ENCODE assay signal across 25 mouse cellular contexts in the genomic region with DNA sequence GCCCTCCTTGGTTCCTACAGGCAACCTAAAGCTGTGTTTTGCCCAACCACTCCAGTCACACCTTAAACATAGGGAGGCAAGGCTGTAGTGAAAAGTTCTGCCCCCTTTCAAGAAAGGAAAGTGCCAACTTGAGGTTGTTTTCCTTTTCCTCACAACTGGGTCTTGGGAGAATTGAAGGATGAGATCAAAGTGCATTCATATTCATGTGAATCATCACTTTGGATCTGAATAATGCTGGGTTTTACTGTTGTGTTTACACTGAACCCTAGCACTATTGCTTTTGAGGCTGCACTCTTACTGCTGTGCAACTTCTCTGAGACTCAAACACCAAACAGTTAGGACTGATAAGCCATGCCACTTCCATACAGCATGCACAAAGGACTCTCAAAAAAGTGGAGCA. TPM values are rescaled to one million over a fixed set of nuclear protein-coding genes. Genes with fewer than 3 reads are reported as not detected.
"Had no signal": no experiment of that assay in that cellular context is flagged by ENCODE, and none has a peak within 500 bp of the region (broad histone marks: within the 10 kb centered on the region; RNA-seq: fewer than 3 reads in every experiment).

No protein-coding gene starts in this region.

- H3K27ac ChIP-seq: liver, embryonic 15.5 days; lung, embryonic 15.5 days; macrophage; midbrain, embryonic 12.5 days; neural tube, embryonic 12.5 days had no signal

- ATAC-seq: liver, postnatal 0 days; lung, postnatal 0 days had no signal

- DNase-seq: liver, postnatal 0 days; lung, adult 2 months; lung, postnatal 14 days; lung, postnatal 36 days; midbrain, embryonic 14.5 days; retina, postnatal 1 day; right cerebral cortex, adult 18-20 months; right cerebral cortex, postnatal 25 days; right cerebral cortex, postnatal 4 days; spleen, adult 18-20 months; thymus, adult 18-20 months; thymus, postnatal 14 days; thymus, postnatal 36 days had no signal

- H3K36me3 ChIP-seq: liver, embryonic 15.5 days; lung, embryonic 15.5 days; midbrain, embryonic 12.5 days; neural tube, embryonic 12.5 days had no signal

- H3K9ac ChIP-seq: liver, embryonic 15.5 days; liver, postnatal 0 days; lung, embryonic 15.5 days; midbrain, embryonic 12.5 days; neural tube, embryonic 12.5 days had no signal

- H3K4me2 ChIP-seq: liver, embryonic 15.5 days; lung, embryonic 15.5 days; midbrain, embryonic 12.5 days; neural tube, embryonic 12.5 days had no signal

- H3K4me3 ChIP-seq: liver, embryonic 15.5 days; lung, embryonic 15.5 days; megakaryocyte, embryonic 14.5 days; midbrain, embryonic 12.5 days; neural tube, embryonic 12.5 days had no signal

- H3K9me3 ChIP-seq: liver, embryonic 15.5 days; lung, embryonic 15.5 days; megakaryocyte, embryonic 14.5 days; midbrain, embryonic 12.5 days; neural tube, embryonic 12.5 days had no signal

RNA-seq across cellular contexts. Expression of a gene that starts 1.8 kb away (rescaled TPM):
- total RNA-seq: megakaryocyte progenitor cell, adult 5-6 weeks; midbrain, postnatal 0 days; monocyte, adult 5-6 weeks had no signal
- polyA plus RNA-seq: liver, embryonic 15.5 days; liver, postnatal 0 days; macrophage; midbrain, postnatal 0 days; neural tube, embryonic 14.5 days; thymus, postnatal 0 days had no signal
